Mouse (Mus musculus) retina, postnatal 7 days (tissue): ENCODE data around the gene Cluap1.
"Not testable (repeated sequence)": the region's sequence is repeated elsewhere in the genome, so short reads cannot be mapped to it uniquely, and the experiment has no call there.

Experiments used
- DNase-seq: peaks from one replicate; pipeline ENCODE4 v3.0.0-alpha.2; 2012; ENCODE audit warnings: low read depth, low spot score

Gene Cluap1

GRCm38 (mm10) chr16:3934091-3934490 lies 25.5 kb downstream of the Cluap1 start:
- DNase-seq = no peak

- no peak for DNase-seq
Measured at GRCm38 (mm10) chr16:3934701-3935100, 26.1 kb downstream of the Cluap1 start.

GRCm38 (mm10) chr16:3951141-3951540 lies 42.5 kb downstream of the Cluap1 start:
- no peak for DNase-seq

GRCm38 (mm10) chr16:3956369-3956768 lies 47.8 kb downstream of the Cluap1 start:
- no peak for DNase-seq

GRCm38 (mm10) chr16:3959261-3959660 lies 50.7 kb downstream of the Cluap1 start:
- no peak for DNase-seq

- DNase-seq = no peak
Measured at GRCm38 (mm10) chr16:3964990-3965389, 56.4 kb downstream of the Cluap1 start.

- DNase-seq = no peak
Measured at GRCm38 (mm10) chr16:3965534-3965933, 56.9 kb downstream of the Cluap1 start.

GRCm38 (mm10) chr16:3974456-3974855 lies 65.9 kb downstream of the Cluap1 start:
- DNase-seq = not testable (repeated sequence)

- no peak for DNase-seq
Measured at GRCm38 (mm10) chr16:3975658-3976057, 67.1 kb downstream of the Cluap1 start.

GRCm38 (mm10) chr16:3976251-3976671 lies 67.7 kb downstream of the Cluap1 start, which contains the start of gene Nlrc3:
Nlrc3 (minus strand) TSS chr16:3976632.
- DNase-seq = no peak

- no peak for DNase-seq
Measured at GRCm38 (mm10) chr16:3976712-3977111, 68.1 kb downstream of the Cluap1 start.

GRCm38 (mm10) chr16:3982173-3982572 lies 73.6 kb downstream of the Cluap1 start:
- no peak for DNase-seq

- no peak for DNase-seq
Measured at GRCm38 (mm10) chr16:3983146-3983700, 74.6 kb downstream of the Cluap1 start.

- DNase-seq = no peak
Measured at GRCm38 (mm10) chr16:3988410-3988809, 79.8 kb downstream of the Cluap1 start.
